Mouse (Mus musculus): ENCODE results near the gene Dnaic2. TPM values are rescaled to one million over a fixed set of nuclear protein-coding genes. Genes with fewer than 3 reads are reported as not detected.

The Dnaic2 gene
- polyA plus RNA-seq, 1 experiment from 2014 or later: 7.1 TPM

GRCm38 (mm10) chr11:114698496-114698895 lies 28.7 kb upstream of the Dnaic2 start:
- Histone ChIP-seq H3K4me3 (ENCODE audit: low read length) (no peak overlapping the region), H3K36me3 (ENCODE audit: control insufficient read depth, insufficient read depth, low read length) (no peaks in the 10 kb centered on the region), H3K27ac (ENCODE audit: low read length) (no peak overlapping the region), H3K4me1 (replicated peaks; ENCODE audit: control insufficient read depth, insufficient read depth, low read length) (no peaks in the 10 kb centered on the region), H3K4me2 (ENCODE audit: low read depth, low read length) (no peak overlapping the region), H3K27me3 (ENCODE audit: control insufficient read depth, insufficient read depth, low read depth, low read length) (no peaks in the 10 kb centered on the region), H3K9me3 (ENCODE audit: control insufficient read depth, low read length) (no peaks in the 10 kb centered on the region), H3K9ac (ENCODE audit: low read length) (no peak overlapping the region)
- ATAC-seq (ENCODE audit: low read depth): no peak
- WGBS: 83% methylated on average over 7 of the region's 7 CpGs

- WGBS: 67% methylated on average over 12 of the region's 12 CpGs
- ATAC-seq (ENCODE audit: low read depth): peak; percentile 80
Observed at GRCm38 (mm10) chr11:114699511-114699910, 27.7 kb upstream of the Dnaic2 start.

GRCm38 (mm10) chr11:114702311-114702995 lies 24.8 kb upstream of the Dnaic2 start:
- H3K36me3 ChIP-seq (ENCODE audit: control insufficient read depth, insufficient read depth, low read length): no peaks in the 10 kb centered on the region
- no peaks in the 10 kb centered on the region for H3K27me3 ChIP-seq (ENCODE audit: control insufficient read depth, insufficient read depth, low read depth, low read length)
- no peak overlapping the region for H3K4me3 ChIP-seq (ENCODE audit: low read length)
- 80% methylated on average over 15 of the region's 15 CpGs for WGBS
- H3K9me3 ChIP-seq (ENCODE audit: control insufficient read depth, low read length): no peaks in the 10 kb centered on the region
- no peaks in the 10 kb centered on the region for H3K4me1 ChIP-seq (replicated peaks; ENCODE audit: control insufficient read depth, insufficient read depth, low read length)
- no peak overlapping the region for H3K4me2 ChIP-seq (ENCODE audit: low read depth, low read length)
- ATAC-seq (ENCODE audit: low read depth): no peak
- no peak overlapping the region for H3K9ac ChIP-seq (ENCODE audit: low read length)
- H3K27ac ChIP-seq (ENCODE audit: low read length): no peak overlapping the region

More at GRCm38 (mm10) chr11:114699511-114699910, 27.7 kb upstream of the Dnaic2 start:
- no peak overlapping the region for H3K27ac ChIP-seq (ENCODE audit: low read length)
- H3K4me2 ChIP-seq (ENCODE audit: low read depth, low read length): no peak overlapping the region
- no peaks in the 10 kb centered on the region for H3K27me3 ChIP-seq (ENCODE audit: control insufficient read depth, insufficient read depth, low read depth, low read length)
- H3K4me3 ChIP-seq (ENCODE audit: low read length): no peak overlapping the region
- no peaks in the 10 kb centered on the region for H3K4me1 ChIP-seq (replicated peaks; ENCODE audit: control insufficient read depth, insufficient read depth, low read length)
- H3K9me3 ChIP-seq (ENCODE audit: control insufficient read depth, low read length): no peaks in the 10 kb centered on the region
- no peak overlapping the region for H3K9ac ChIP-seq (ENCODE audit: low read length)
- H3K36me3 ChIP-seq (ENCODE audit: control insufficient read depth, insufficient read depth, low read length): no peaks in the 10 kb centered on the region

GRCm38 (mm10) chr11:114702996-114703361 lies 24.2 kb upstream of the Dnaic2 start:
- no peaks in the 10 kb centered on the region for H3K4me1 ChIP-seq (replicated peaks; ENCODE audit: control insufficient read depth, insufficient read depth, low read length)
- no peak overlapping the region for H3K4me3 ChIP-seq (ENCODE audit: low read length)
- no peak overlapping the region for H3K9ac ChIP-seq (ENCODE audit: low read length)
- no peak for ATAC-seq (ENCODE audit: low read depth)
- no peaks in the 10 kb centered on the region for H3K36me3 ChIP-seq (ENCODE audit: control insufficient read depth, insufficient read depth, low read length)
- no peaks in the 10 kb centered on the region for H3K9me3 ChIP-seq (ENCODE audit: control insufficient read depth, low read length)
- H3K4me2 ChIP-seq (ENCODE audit: low read depth, low read length): no peak overlapping the region
- 87% methylated on average over 6 of the region's 6 CpGs for WGBS
- no peaks in the 10 kb centered on the region for H3K27me3 ChIP-seq (ENCODE audit: control insufficient read depth, insufficient read depth, low read depth, low read length)
- H3K27ac ChIP-seq (ENCODE audit: low read length): no peak overlapping the region

- H3K9ac ChIP-seq (ENCODE audit: low read length): no peak overlapping the region
- H3K36me3 ChIP-seq (ENCODE audit: control insufficient read depth, insufficient read depth, low read length): no peaks in the 10 kb centered on the region
- no peaks in the 10 kb centered on the region for H3K9me3 ChIP-seq (ENCODE audit: control insufficient read depth, low read length)
- WGBS: 54% methylated on average over 22 of the region's 22 CpGs
- H3K27me3 ChIP-seq (ENCODE audit: control insufficient read depth, insufficient read depth, low read depth, low read length): no peaks in the 10 kb centered on the region
- H3K27ac ChIP-seq (ENCODE audit: low read length): no peak overlapping the region
- no peak overlapping the region for H3K4me2 ChIP-seq (ENCODE audit: low read depth, low read length)
- no peak for ATAC-seq (ENCODE audit: low read depth)
- H3K4me1 ChIP-seq (replicated peaks; ENCODE audit: control insufficient read depth, insufficient read depth, low read length): no peaks in the 10 kb centered on the region
- H3K4me3 ChIP-seq (ENCODE audit: low read length): no peak overlapping the region
Observed at GRCm38 (mm10) chr11:114704071-114704913, 22.9 kb upstream of the Dnaic2 start.

GRCm38 (mm10) chr11:114706358-114706757 lies 20.9 kb upstream of the Dnaic2 start:
- ATAC-seq (ENCODE audit: low read depth): no peak
- no peaks in the 10 kb centered on the region for H3K27me3 ChIP-seq (ENCODE audit: control insufficient read depth, insufficient read depth, low read depth, low read length)
- no peaks in the 10 kb centered on the region for H3K36me3 ChIP-seq (ENCODE audit: control insufficient read depth, insufficient read depth, low read length)
- no peak overlapping the region for H3K4me3 ChIP-seq (ENCODE audit: low read length)
- no peak overlapping the region for H3K9ac ChIP-seq (ENCODE audit: low read length)
- no peak overlapping the region for H3K27ac ChIP-seq (ENCODE audit: low read length)
- no peaks in the 10 kb centered on the region for H3K9me3 ChIP-seq (ENCODE audit: control insufficient read depth, low read length)
- 67% methylated on average over 5 of the region's 5 CpGs for WGBS
- no peak overlapping the region for H3K4me2 ChIP-seq (ENCODE audit: low read depth, low read length)
- no peaks in the 10 kb centered on the region for H3K4me1 ChIP-seq (replicated peaks; ENCODE audit: control insufficient read depth, insufficient read depth, low read length)

GRCm38 (mm10) chr11:114711393-114711792 lies 15.8 kb upstream of the Dnaic2 start:
- no peaks in the 10 kb centered on the region for H3K27me3 ChIP-seq (ENCODE audit: control insufficient read depth, insufficient read depth, low read depth, low read length)
- H3K4me2 ChIP-seq (ENCODE audit: low read depth, low read length): no peak overlapping the region
- 70% methylated on average over 3 of the region's 3 CpGs for WGBS
- ATAC-seq (ENCODE audit: low read depth): no peak
- no peaks in the 10 kb centered on the region for H3K9me3 ChIP-seq (ENCODE audit: control insufficient read depth, low read length)
- H3K4me3 ChIP-seq (ENCODE audit: low read length): no peak overlapping the region
- no peaks in the 10 kb centered on the region for H3K4me1 ChIP-seq (replicated peaks; ENCODE audit: control insufficient read depth, insufficient read depth, low read length)
- H3K36me3 ChIP-seq (ENCODE audit: control insufficient read depth, insufficient read depth, low read length): no peaks in the 10 kb centered on the region
- H3K9ac ChIP-seq (ENCODE audit: low read length): no peak overlapping the region
- no peak overlapping the region for H3K27ac ChIP-seq (ENCODE audit: low read length)

- no peak overlapping the region for H3K27ac ChIP-seq (ENCODE audit: low read length)
Observed at GRCm38 (mm10) chr11:114711861-114712260, 15.3 kb upstream of the Dnaic2 start.

GRCm38 (mm10) chr11:114714526-114714925 lies 12.7 kb upstream of the Dnaic2 start:
- H3K4me2 ChIP-seq (ENCODE audit: low read depth, low read length): no peak overlapping the region
- no peak overlapping the region for H3K4me3 ChIP-seq (ENCODE audit: low read length)
- H3K27me3 ChIP-seq (ENCODE audit: control insufficient read depth, insufficient read depth, low read depth, low read length): no peaks in the 10 kb centered on the region
- no peaks in the 10 kb centered on the region for H3K9me3 ChIP-seq (ENCODE audit: control insufficient read depth, low read length)
- no peak overlapping the region for H3K27ac ChIP-seq (ENCODE audit: low read length)
- H3K36me3 ChIP-seq (ENCODE audit: control insufficient read depth, insufficient read depth, low read length): no peaks in the 10 kb centered on the region
- no peaks in the 10 kb centered on the region for H3K4me1 ChIP-seq (replicated peaks; ENCODE audit: control insufficient read depth, insufficient read depth, low read length)
- no peak for ATAC-seq (ENCODE audit: low read depth)
- 84% methylated on average over 6 of the region's 6 CpGs for WGBS
- H3K9ac ChIP-seq (ENCODE audit: low read length): no peak overlapping the region

More at GRCm38 (mm10) chr11:114711861-114712260, 15.3 kb upstream of the Dnaic2 start:
- WGBS: 66% methylated on average over 12 of the region's 12 CpGs
- Histone ChIP-seq H3K9me3 (ENCODE audit: control insufficient read depth, low read length) (no peaks in the 10 kb centered on the region), H3K4me2 (ENCODE audit: low read depth, low read length) (no peak overlapping the region), H3K27me3 (ENCODE audit: control insufficient read depth, insufficient read depth, low read depth, low read length) (no peaks in the 10 kb centered on the region), H3K4me1 (replicated peaks; ENCODE audit: control insufficient read depth, insufficient read depth, low read length) (no peaks in the 10 kb centered on the region), H3K4me3 (ENCODE audit: low read length) (no peak overlapping the region), H3K9ac (ENCODE audit: low read length) (no peak overlapping the region), H3K36me3 (ENCODE audit: control insufficient read depth, insufficient read depth, low read length) (no peaks in the 10 kb centered on the region)
- ATAC-seq (ENCODE audit: low read depth): peak; percentile 15; the same call in 1 of the 2 replicates
